Mouse (Mus musculus) thymus, adult 2 months (tissue): Measurements from ENCODE around the gene Mboat1.

Experiments used
- CTCF ChIP-seq: fragments of 200-500 bp; IDR thresholded peaks from 2 replicates; pipeline ENCODE4 v1.5.1; 2012; ENCODE audit warnings: mild to moderate bottlenecking, control low read depth, low read length, moderate library complexity, borderline replicate concordance; ENCODE audit not compliant: control insufficient read depth, poor library complexity, insufficient read depth; ENCODE audit errors: extremely low read depth
- POLR2A ChIP-seq: fragments of 200-500 bp; IDR thresholded peaks from 2 replicates; pipeline ENCODE4 v1.6.1; 2012; ENCODE audit warnings: mild to moderate bottlenecking, low read length, control low read depth, moderate library complexity; ENCODE audit not compliant: control insufficient read depth, poor library complexity, insufficient read depth; ENCODE audit errors: extremely low read depth

DNA sequence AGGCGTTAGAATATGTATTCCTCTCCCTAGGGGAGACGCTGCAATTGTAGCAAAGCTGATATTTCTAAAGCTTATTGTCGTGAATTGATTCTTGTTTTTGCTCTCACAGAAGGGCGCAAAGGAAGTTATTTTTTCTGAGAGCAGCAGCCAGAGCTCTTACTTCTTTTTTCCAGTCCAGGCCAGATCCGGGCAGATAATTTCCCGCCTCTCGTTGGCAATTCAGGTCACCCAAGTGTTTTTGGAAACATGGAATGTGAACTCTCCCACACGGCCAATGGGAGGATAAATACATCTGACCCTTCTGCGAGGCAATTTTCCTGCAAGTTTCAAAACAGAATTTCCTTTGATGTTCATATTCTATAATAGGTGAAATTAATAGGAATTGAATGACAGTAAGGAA is 77.0 kb downstream of the Mboat1 start:
- no peak for TF ChIP-seq CTCF
- no peak for TF ChIP-seq POLR2A
